Mouse (Mus musculus) G1E-ER4 (cell line): ENCODE data around the gene Abcc6. TPM values are rescaled to one million over a fixed set of nuclear protein-coding genes. Genes with fewer than 3 reads are reported as not detected.

Source experiments
- GATA1 ChIP-seq: IDR thresholded peaks from one replicate; pipeline ENCODE4 v1.8.0; 2012; ENCODE audit warnings: low read length, inconsistent platforms
- polyA plus RNA-seq: library from polyadenylated mRNA; stranded (reverse); fragments of >175 nt; gene quantifications from 2 replicates; pipeline ENCODE4 v1.2.3, GENCODE M21; 2012

The Abcc6 gene
- polyA plus RNA-seq, 1 experiment, result 0.05 TPM

DNA sequence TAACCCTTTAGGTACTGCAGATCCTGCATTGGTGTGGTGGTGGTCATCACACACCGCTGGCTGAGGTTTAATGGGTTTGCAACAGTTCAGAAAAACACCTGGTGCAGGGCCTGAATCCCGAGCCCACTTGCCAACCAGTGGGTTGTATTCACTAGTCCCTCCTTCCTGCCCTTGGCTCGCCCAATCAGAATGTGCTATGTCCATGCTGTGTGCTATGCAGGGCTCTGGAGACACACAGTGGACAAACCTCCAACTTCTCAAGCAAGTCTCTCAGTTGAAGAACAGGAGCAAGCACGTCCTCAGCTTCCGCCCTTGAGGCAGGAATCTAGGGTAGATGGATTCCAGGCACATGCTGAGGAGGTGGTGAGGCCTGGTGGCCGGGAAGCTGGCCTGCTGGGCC is 55.6 kb downstream of the Abcc6 start:
- no peak for TF ChIP-seq GATA1

- TF ChIP-seq GATA1, result no peak
These were observed 56.0 kb downstream of the Abcc6 start for GRCm38 (mm10) chr7:45974103-45974502.

- TF ChIP-seq GATA1, result no peak
These were observed 56.8 kb downstream of the Abcc6 start for GRCm38 (mm10) chr7:45973271-45973687.

GRCm38 (mm10) chr7:45971831-45972723 is 58.0 kb downstream of the Abcc6 start:
- no peak for TF ChIP-seq GATA1

DNA sequence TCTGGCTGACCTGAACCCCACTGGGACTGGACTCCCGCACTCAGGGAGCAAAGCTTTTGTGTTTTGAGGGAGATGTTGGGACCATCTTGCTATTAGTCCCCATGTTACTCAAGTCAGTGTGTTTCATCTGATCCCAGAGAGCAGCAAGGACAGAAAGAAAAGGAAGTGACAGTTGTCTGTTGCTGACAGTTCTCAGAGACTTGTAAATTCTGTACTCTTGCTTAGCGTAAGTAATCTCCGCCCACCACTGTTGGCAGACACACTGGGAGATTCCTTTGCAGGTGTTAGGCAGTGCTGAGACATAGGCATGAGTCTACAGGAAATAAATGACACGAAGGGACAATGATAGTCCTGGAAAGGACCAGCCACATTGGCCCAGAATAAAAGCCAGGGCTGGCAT is 73.5 kb downstream of the Abcc6 start:
- no peak for TF ChIP-seq GATA1

GRCm38 (mm10) chr7:45949061-45949460 is 81.0 kb downstream of the Abcc6 start:
- no peak for TF ChIP-seq GATA1

DNA sequence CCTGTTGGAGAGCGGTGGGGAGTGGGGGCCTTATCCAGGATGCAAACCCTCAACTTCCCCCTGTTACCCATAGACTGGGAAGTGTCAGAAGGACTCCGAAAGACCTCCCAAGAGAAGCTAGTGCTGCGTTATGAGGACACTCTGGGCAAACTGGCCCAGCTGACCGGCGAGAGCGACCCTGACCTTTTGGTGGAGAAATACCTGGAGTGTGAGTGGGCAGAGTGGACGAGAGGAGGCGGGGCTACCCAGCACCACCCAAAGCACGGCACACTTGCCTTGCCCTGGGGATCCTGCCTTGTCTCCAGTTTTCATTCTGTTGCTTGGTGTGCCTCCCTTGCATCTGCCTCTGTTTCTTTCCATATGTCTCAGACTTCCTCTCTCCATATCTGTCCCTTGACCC is 88.1 kb downstream of the Abcc6 start:
- no peak for TF ChIP-seq GATA1

- TF ChIP-seq GATA1, result no peak
These were observed 90.3 kb downstream of the Abcc6 start for GRCm38 (mm10) chr7:45939836-45940235.

- TF ChIP-seq GATA1, result no peak
These were observed 95.0 kb downstream of the Abcc6 start for GRCm38 (mm10) chr7:45935114-45935513.

- TF ChIP-seq GATA1, result no peak
These were observed 100.4 kb downstream of the Abcc6 start for GRCm38 (mm10) chr7:45929688-45930087.

DNA sequence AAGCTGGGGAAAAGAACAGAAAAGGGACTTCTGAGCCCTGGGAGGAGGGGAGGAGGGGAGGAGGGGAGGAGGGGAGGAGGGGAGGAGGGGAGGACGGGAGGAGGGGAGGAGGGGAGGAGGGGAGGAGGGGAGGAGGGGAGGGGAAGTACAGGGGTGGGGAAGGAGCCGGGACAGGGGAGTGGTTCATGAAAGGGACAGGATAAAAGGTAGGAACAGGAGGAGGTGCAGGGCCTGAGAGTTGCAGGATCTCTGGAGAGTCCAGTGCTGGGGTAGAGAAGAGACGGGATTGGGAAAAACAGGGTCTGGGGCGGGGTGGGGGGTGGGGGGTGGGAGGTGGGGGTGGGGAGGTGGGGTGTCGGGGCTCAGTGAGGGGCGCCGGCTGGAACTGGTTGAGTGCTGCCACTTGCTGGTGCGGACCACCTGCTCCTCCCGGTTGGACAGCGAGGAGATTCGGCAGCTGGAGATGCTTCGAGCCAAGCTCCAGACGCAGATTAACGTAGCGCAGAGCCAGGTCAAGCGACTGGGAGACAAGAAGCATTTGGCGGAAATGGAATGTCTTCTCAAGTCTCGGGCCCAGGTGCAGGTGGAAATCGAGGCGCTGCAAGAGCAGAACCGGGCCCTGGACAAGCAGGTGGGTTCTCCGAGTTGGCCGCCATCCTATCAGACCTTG is 101.3 kb downstream of the Abcc6 start:
- no peak for TF ChIP-seq GATA1

GRCm38 (mm10) chr7:45924429-45924816 is 105.7 kb downstream of the Abcc6 start:
- no peak for TF ChIP-seq GATA1

DNA sequence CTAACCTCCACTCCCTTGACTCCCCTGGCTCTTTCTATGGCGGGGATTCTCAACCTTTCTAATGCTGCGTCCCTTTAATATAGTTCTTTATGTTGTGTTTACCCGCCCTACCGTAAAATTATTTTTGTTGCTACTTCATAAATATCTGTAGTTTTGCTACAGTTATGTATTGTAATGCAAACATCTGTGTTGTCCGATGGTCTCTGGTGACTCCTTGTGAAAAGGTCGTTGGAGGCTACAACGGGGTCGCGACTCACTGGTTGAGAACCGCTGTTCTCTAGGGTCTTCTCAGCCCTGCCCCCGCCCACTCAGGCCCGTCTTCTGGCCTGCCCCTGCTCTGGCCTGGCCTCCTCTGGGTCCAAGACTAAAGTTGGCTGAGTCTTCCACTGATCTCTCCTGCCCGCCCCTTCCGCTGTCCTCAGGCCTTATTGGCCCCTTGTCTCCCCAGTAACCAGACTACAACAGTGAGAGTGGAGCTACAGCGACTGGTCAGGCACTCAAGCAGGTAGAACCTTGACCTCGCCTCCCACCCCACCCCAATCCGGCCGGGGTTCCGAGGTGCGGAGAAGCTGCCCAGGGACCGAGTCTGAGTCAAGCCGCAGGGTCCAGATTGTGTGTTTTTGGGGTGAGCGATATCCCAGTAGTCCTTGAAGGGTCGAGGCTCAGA is 106.2 kb downstream of the Abcc6 start, which contains the start of gene Ccdc114:
Gene Ccdc114 (plus strand): TSS at position 311 of the 667 bp plus-strand sequence.
- no peak for TF ChIP-seq GATA1

GRCm38 (mm10) chr7:45922928-45923761 is 107.0 kb downstream of the Abcc6 start:
- TF ChIP-seq GATA1, result no peak

GRCm38 (mm10) chr7:45921950-45922600 is 108.0 kb downstream of the Abcc6 start:
- no peak for TF ChIP-seq GATA1

- TF ChIP-seq GATA1, result no peak
These were observed 108.9 kb downstream of the Abcc6 start, which contains the start of gene Emp3 for GRCm38 (mm10) chr7:45921242-45921621. Gene Emp3, minus strand, starts transcription at chr7:45921404.
